Mouse (Mus musculus): ENCODE measurements at regions not wholly inside any gene's neighbourhood (a gene's known extent, or its start where the extent isn't known, plus 50 kb on each side); places are given as distances from the start of the nearest gene placed in this dataset.
"Not testable (repeated sequence)": the region's sequence is repeated elsewhere in the genome, so short reads cannot be mapped to it uniquely, and the experiment has no call there.

GRCm38 (mm10) chr11:45264001-45264400 lies 587.9 kb upstream of the Clint1 start:
- DNase-seq = no peak

- no peak for DNase-seq
Observed at GRCm38 (mm10) chr11:45265171-45265988, 586.5 kb upstream of the Clint1 start.

GRCm38 (mm10) chr11:45265989-45266302 lies 585.9 kb upstream of the Clint1 start:
- no peak for DNase-seq

GRCm38 (mm10) chr11:45269215-45269614 lies 582.6 kb upstream of the Clint1 start:
- no peak for DNase-seq

GRCm38 (mm10) chr11:45271206-45271605 lies 580.6 kb upstream of the Clint1 start:
- DNase-seq = no peak

GRCm38 (mm10) chr11:45274446-45275119 lies 577.3 kb upstream of the Clint1 start:
- peak; percentile 14 for DNase-seq

- no peak for DNase-seq
Observed at GRCm38 (mm10) chr11:45275170-45275569, 576.7 kb upstream of the Clint1 start.

- no peak for DNase-seq
Observed at GRCm38 (mm10) chr11:45296772-45297171, 555.1 kb upstream of the Clint1 start.

- DNase-seq = no peak
Observed at GRCm38 (mm10) chr11:45311934-45312333, 539.9 kb upstream of the Clint1 start.

GRCm38 (mm10) chr11:45323766-45324165 lies 528.1 kb upstream of the Clint1 start:
- DNase-seq = no peak

- DNase-seq = no peak
Observed at GRCm38 (mm10) chr11:45330319-45330718, 521.5 kb upstream of the Clint1 start.

- DNase-seq = no peak
Observed at GRCm38 (mm10) chr11:45333756-45334155, 518.1 kb upstream of the Clint1 start.

- no peak for DNase-seq
Observed at GRCm38 (mm10) chr11:45349331-45349730, 502.5 kb upstream of the Clint1 start.

- DNase-seq = no peak
Observed at GRCm38 (mm10) chr11:45365343-45365742, 486.5 kb upstream of the Clint1 start.

- DNase-seq = no peak
Observed at GRCm38 (mm10) chr11:45389243-45390146, 462.4 kb upstream of the Clint1 start.

GRCm38 (mm10) chr11:45396009-45396408 lies 455.8 kb upstream of the Clint1 start:
- no peak for DNase-seq

GRCm38 (mm10) chr11:45398188-45398587 lies 453.7 kb upstream of the Clint1 start:
- DNase-seq = no peak

- DNase-seq = no peak
Observed at GRCm38 (mm10) chr11:45404377-45405029, 447.3 kb upstream of the Clint1 start.

- not testable (repeated sequence) for DNase-seq
Observed at GRCm38 (mm10) chr11:45424066-45424465, 427.8 kb upstream of the Clint1 start.

GRCm38 (mm10) chr11:45440937-45441720 lies 410.7 kb upstream of the Clint1 start:
- DNase-seq = no peak

- no peak for DNase-seq
Observed at GRCm38 (mm10) chr11:45446512-45446911, 405.3 kb upstream of the Clint1 start.

GRCm38 (mm10) chr11:45454234-45454633 lies 397.6 kb upstream of the Clint1 start:
- DNase-seq = peak; percentile 26
